Mouse (Mus musculus) neural tube, embryonic 11.5 days (tissue): ENCODE measurements around the gene Dhcr24. TPM values are rescaled to one million over a fixed set of nuclear protein-coding genes. Genes with fewer than 3 reads are reported as not detected.

ENCODE experiments used
- ATAC-seq: fragments of 200-750 bp; cut with Nextera tagmentation; 2 replicates; pipeline ENCODE4 v1.8.0; 2017; ENCODE audit warnings: moderate number of reproducible peaks, mild to moderate bottlenecking, moderate TSS enrichment, moderate library complexity; ENCODE audit not compliant: insufficient read depth, low FRiP score, low TSS enrichment
- DNase-seq: peaks from one replicate; pipeline ENCODE4 v3.0.0-alpha.2; 2015; ENCODE audit warnings: low spot score
- H3K27ac ChIP-seq: fragments of 300-500 bp; sonication (generic); 2 replicates; pipeline ENCODE4 v1.5.1; 2014; ENCODE audit warnings: low read depth, mild to moderate bottlenecking, low read length
- H3K27me3 ChIP-seq: fragments of 300-500 bp; sonication (generic); 2 replicates; pipeline ENCODE4 v1.6.1; 2014; ENCODE audit warnings: mild to moderate bottlenecking, low read length, mixed read lengths; ENCODE audit not compliant: control insufficient read depth, insufficient read depth
- H3K36me3 ChIP-seq: fragments of 300-500 bp; sonication (generic); 2 replicates; pipeline ENCODE4 v1.6.1; 2014; ENCODE audit warnings: mild to moderate bottlenecking, low read length, moderate library complexity, mixed read lengths; ENCODE audit not compliant: control insufficient read depth, insufficient read depth
- H3K4me1 ChIP-seq: fragments of 300-500 bp; sonication (generic); 2 replicates; pipeline ENCODE4 v1.6.1; 2014; ENCODE audit warnings: low read length, mixed read lengths; ENCODE audit not compliant: control insufficient read depth, insufficient read depth
- H3K4me2 ChIP-seq: fragments of 300-500 bp; sonication (generic); 2 replicates; pipeline ENCODE4 v1.6.1; 2014; ENCODE audit warnings: low read depth, mild to moderate bottlenecking, moderate library complexity
- H3K4me3 ChIP-seq: fragments of 300-500 bp; sonication (generic); 2 replicates; pipeline ENCODE4 v1.5.1; 2014; ENCODE audit warnings: low read depth, low read length
- H3K9ac ChIP-seq: fragments of 300-500 bp; sonication (generic); 2 replicates; pipeline ENCODE4 v1.6.1; 2014; ENCODE audit warnings: mild to moderate bottlenecking, low read length
- H3K9me3 ChIP-seq: fragments of 300-500 bp; sonication (generic); 2 replicates; pipeline ENCODE4 v1.6.1; 2016; ENCODE audit warnings: low read length; ENCODE audit not compliant: control insufficient read depth
- WGBS: fragments of 180-500 bp; shearing (Covaris S2); extraction: QIAGEN DNeasy Blood & Tissue Kit; methylation state at CpG from one replicate; pipeline ENCODE4 v1.1.7; 2014; 5-methylcytosine and 5-hydroxymethylcytosine counted together
- polyA plus RNA-seq: library from polyadenylated mRNA; unstranded; fragments of >200 nt; fragmentation: Nextera tagmentation; extraction: Ambion mirVana; gene quantifications from 2 replicates; pipeline ENCODE4 v1.2.1, GENCODE M21; 2014

Gene Dhcr24
- polyA plus RNA-seq, 1 experiment from 2014 or later = 30.4 TPM

DNA sequence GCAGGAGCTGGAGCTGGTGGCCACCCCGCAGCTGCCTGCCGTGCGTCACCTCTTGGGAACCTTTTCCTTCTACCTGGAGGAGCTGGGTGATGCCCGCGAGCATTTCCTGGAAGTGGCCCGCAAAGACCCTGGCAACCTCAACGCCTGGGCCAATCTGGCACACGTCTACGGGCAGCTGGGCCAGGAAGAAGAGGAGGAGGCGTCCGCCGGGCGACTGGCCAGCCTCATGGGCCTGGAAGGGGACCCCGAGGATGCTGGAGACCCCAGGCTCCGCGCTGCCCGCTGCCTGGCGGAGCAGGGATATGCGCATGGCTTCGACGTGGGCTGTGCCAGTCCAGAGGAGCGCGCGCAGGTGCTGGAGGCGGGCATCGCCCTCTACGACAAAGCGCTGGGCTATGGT lies 61.9 kb downstream of the Dhcr24 start:
- Histone ChIP-seq H3K4me1 (no peaks in the 10 kb centered on the region), H3K4me2 (no peak overlapping the region), H3K4me3 (no peak overlapping the region), H3K36me3 (no peaks in the 10 kb centered on the region), H3K27me3 (peaks cover 30% of the 10 kb centered on the region), H3K27ac (no peak overlapping the region), H3K9me3 (no peaks in the 10 kb centered on the region), H3K9ac (no peak overlapping the region)
- DNase-seq (no peak), ATAC-seq (no peak)
- WGBS = 30% methylated on average over 28 of the region's 28 CpGs

- no peak overlapping the region for H3K4me2 ChIP-seq
- peaks cover 30% of the 10 kb centered on the region for H3K27me3 ChIP-seq
- 90% methylated on average over 10 of the region's 10 CpGs for WGBS
- ATAC-seq = no peak
- no peak overlapping the region for H3K4me3 ChIP-seq
- H3K9me3 ChIP-seq = no peaks in the 10 kb centered on the region
- no peak overlapping the region for H3K9ac ChIP-seq
- H3K36me3 ChIP-seq = no peaks in the 10 kb centered on the region
- no peak overlapping the region for H3K27ac ChIP-seq
- DNase-seq = no peak
- H3K4me1 ChIP-seq = no peaks in the 10 kb centered on the region
Observed at GRCm38 (mm10) chr4:106624271-106624670, 63.4 kb downstream of the Dhcr24 start.

DNA sequence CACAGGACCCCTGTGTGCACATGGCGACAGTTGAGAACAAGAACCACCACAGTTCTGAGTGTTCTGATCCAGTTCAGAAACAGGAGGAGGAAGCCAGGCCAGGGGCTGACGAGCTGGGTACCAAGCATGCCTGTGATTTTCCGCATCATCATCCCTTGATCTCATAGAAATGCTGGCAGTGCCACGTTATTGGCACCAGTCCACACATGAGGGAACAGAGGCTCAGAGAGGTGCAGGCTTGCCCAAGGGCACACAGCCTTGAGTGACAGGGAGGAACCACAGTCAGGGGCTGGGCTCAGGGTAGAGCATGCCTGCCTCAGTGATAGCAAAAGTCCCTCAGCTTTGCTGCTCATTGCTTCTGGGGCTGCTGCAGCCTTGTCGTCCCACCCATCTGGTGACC lies 67.0 kb downstream of the Dhcr24 start:
- H3K9ac ChIP-seq = no peak overlapping the region
- DNase-seq (no peak), ATAC-seq (no peak)
- H3K27ac ChIP-seq = no peak overlapping the region
- WGBS = 81% methylated on average over 5 of the region's 5 CpGs
- H3K36me3 ChIP-seq = no peaks in the 10 kb centered on the region
- H3K27me3 ChIP-seq = peaks cover 16% of the 10 kb centered on the region
- H3K4me2 ChIP-seq = no peak overlapping the region
- no peak overlapping the region for H3K4me3 ChIP-seq
- no peaks in the 10 kb centered on the region for H3K4me1 ChIP-seq
- H3K9me3 ChIP-seq = no peaks in the 10 kb centered on the region

- Histone ChIP-seq H3K4me3 (no peak overlapping the region), H3K9me3 (no peaks in the 10 kb centered on the region), H3K4me2 (no peak overlapping the region), H3K27me3 (peaks cover 6% of the 10 kb centered on the region; the same call in 1 of the 2 replicates), H3K9ac (no peak overlapping the region), H3K27ac (no peak overlapping the region), H3K36me3 (no peaks in the 10 kb centered on the region), H3K4me1 (no peaks in the 10 kb centered on the region)
- no peak for DNase-seq
- no peak for ATAC-seq
- 57% methylated on average over 9 of the region's 9 CpGs for WGBS
Observed at GRCm38 (mm10) chr4:106628650-106629360, 68.0 kb downstream of the Dhcr24 start.

DNA sequence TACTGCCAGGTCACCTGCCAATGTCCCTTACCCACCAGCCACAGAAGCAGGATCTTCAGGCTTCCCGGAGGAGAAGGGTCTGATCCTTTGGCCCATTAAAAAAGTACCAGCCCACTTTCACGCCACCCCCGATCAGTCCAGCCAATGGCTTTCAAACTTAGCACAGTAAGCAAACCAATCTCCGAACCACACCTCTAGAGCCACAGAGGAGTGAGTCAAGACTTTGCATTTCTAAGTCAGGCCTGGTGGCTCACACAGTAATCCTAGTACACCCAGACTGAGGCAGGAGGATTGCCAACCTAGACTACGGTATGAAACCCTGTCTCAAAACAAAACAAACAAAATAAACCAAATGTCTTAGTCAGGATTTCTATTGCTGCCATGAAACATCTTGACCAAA lies 68.5 kb downstream of the Dhcr24 start:
- H3K4me3 ChIP-seq = no peak overlapping the region
- H3K36me3 ChIP-seq = no peaks in the 10 kb centered on the region
- no peaks in the 10 kb centered on the region for H3K4me1 ChIP-seq
- H3K27ac ChIP-seq = no peak overlapping the region
- 76% methylated on average over 5 of the region's 5 CpGs for WGBS
- no peak for DNase-seq
- ATAC-seq = no peak
- H3K27me3 ChIP-seq = peaks cover 3% of the 10 kb centered on the region; the same call in 1 of the 2 replicates
- no peak overlapping the region for H3K9ac ChIP-seq
- H3K9me3 ChIP-seq = no peaks in the 10 kb centered on the region
- H3K4me2 ChIP-seq = no peak overlapping the region

- Histone ChIP-seq H3K27me3 (no peaks in the 10 kb centered on the region), H3K4me2 (no peak overlapping the region), H3K36me3 (no peaks in the 10 kb centered on the region), H3K9ac (no peak overlapping the region), H3K4me1 (no peaks in the 10 kb centered on the region), H3K9me3 (no peaks in the 10 kb centered on the region), H3K27ac (no peak overlapping the region), H3K4me3 (no peak overlapping the region)
- ATAC-seq (0 out of 2 replicates have a peak, but pooled peaks have one; percentile 38), DNase-seq (peak; percentile 61)
- 29% methylated on average over 14 of the region's 14 CpGs for WGBS
Observed at GRCm38 (mm10) chr4:106630333-106631220, 69.7 kb downstream of the Dhcr24 start.

DNA sequence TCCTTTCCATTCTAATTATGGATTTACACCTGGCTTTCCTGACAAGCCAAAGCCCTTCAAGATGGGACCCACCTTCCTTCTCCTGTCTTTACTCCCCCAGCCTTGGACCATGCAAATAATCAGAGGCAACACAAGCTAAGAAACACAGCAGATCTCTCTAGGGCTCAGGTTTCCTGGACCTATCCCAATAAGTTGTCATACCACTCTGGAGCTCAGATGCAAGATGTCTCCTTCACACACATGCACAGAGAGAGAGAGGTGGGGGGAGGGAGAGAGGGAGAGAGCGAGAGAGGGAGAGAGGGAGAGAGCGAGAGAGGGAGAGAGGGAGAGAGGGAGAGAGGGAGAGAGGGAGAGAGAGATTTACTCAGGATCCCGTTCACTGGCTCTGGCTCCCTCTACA lies 71.5 kb downstream of the Dhcr24 start:
- Histone ChIP-seq H3K4me3 (no peak overlapping the region), H3K27ac (no peak overlapping the region), H3K9ac (no peak overlapping the region), H3K36me3 (no peaks in the 10 kb centered on the region), H3K4me1 (no peaks in the 10 kb centered on the region), H3K4me2 (no peak overlapping the region), H3K9me3 (no peaks in the 10 kb centered on the region), H3K27me3 (no peaks in the 10 kb centered on the region)
- ATAC-seq (no peak), DNase-seq (no peak)
- WGBS = 55% methylated on average over 1 of the region's 3 CpGs

DNA sequence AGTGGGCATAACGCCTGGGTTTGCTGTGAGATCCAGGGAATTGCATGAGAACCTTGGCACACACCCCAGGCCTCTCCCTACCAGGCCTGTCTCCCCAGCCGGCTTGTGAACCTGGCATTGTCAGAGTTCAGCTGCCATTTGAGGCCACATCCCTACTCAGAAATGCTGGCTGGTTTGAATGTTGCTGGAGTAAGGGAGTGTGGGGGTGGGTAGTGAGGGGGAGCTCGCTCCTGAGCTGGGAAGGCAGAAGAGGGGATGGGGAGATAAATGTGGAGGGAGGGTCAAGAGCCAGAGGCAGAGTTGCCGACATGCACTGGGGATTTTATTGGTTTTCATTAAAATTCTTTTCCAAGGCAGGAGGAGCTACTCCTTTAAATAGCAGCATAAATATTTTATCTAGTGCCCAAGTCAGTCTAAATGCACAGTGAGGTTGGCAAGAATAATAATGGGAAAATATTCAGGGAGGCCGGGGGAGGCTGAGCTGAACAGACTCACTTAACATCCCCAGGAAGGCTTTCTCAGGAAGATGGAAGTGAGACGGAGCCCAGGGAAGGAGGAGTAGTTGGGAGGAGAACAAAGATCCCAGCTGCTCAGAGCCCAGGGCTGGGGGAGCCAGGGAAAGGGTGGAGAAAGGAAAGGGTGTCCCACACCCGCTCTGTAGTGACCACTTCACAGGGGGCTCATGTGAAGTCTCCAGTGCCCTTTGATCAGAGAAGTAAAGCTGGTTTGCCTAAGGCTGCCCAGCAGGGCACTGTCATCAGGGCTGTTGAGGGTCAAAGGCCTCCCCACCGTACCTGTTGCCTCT lies 72.6 kb downstream of the Dhcr24 start:
- Histone ChIP-seq H3K36me3 (no peaks in the 10 kb centered on the region), H3K9me3 (no peaks in the 10 kb centered on the region), H3K4me2 (no peak overlapping the region), H3K4me1 (no peaks in the 10 kb centered on the region), H3K27me3 (no peaks in the 10 kb centered on the region), H3K9ac (peak overlapping the region; percentile 14; the same call in 1 of the 2 replicates), H3K4me3 (no peak overlapping the region), H3K27ac (no peak overlapping the region)
- 36% methylated on average over 8 of the region's 8 CpGs for WGBS
- DNase-seq (no peak), ATAC-seq (no peak)
